Mouse (Mus musculus): ENCODE data around the gene Hmg20a.
A peak's percentile ranks its signal among the peaks of the same experiment; 100 is the strongest.

Hmg20a gene

DNA sequence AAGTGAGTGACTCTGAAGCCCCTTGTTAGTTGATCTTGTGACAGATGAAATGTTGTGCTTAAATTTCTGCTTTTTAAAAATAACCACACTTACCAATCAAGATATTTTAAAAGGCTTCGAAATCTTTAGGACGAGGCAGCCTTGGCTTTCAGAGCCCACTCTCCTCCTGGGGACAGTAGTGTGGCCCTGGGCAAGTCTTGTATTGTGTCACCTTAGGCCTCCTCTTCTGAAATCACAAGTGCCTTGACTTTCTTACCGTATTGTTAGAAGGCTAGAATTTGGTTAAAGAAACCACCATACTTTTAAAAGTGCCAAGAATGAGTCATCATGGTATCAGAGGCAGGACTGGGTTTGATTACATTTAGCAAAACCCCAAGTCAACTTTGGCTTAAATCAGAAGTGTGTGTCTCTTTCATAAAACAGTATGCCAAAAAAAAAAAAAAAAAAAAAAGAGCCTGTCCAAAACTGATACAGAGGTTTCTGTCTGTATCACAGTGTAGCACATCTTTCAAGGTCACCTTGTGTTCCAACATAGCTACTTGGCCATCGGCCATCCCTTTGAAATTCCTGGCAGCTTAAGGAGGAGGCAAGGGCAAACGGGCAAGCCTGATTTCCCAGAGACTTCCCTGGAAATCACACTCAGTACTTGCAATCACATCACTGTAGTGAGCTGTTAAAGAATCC, 78.9 kb downstream of the Hmg20a start:
- DNase-seq (ENCODE audit: low read depth, low spot score), result peak; percentile 56

DNA sequence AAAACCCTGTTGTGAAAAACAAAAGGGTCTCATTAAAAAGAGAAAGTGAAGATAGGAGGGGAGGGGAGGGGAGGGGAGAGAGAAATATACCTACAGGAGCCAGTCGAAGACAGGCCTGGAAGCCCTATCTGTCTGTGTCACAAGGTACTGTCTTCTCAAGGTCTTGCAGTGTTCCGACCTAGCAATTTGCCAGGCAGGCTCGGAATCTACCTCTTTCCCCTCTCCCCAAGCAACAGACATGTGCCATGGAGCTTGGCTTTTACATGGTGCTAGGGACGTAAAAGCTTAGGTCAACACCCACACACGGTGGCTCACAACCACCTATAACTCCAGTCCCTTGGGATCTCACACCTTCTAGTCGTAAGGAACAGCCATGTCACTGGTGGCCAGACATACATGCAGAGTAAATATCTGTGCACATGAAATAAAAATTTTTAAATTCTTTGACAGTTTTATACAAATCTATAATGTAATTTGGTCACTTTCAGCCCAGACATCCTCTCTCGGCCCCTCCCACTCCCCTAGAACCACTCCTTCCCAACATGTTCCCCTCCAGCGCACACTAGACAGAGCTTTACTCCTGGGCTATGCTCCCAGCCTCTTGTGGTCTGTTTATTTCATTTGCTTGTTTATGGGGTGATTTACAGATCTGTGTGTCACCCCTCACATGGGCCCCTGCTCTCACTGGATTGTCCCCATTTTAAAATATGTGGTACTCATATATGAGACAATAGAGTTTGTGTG, 81.1 kb downstream of the Hmg20a start:
- DNase-seq (ENCODE audit: low read depth, low spot score), result no peak

DNA sequence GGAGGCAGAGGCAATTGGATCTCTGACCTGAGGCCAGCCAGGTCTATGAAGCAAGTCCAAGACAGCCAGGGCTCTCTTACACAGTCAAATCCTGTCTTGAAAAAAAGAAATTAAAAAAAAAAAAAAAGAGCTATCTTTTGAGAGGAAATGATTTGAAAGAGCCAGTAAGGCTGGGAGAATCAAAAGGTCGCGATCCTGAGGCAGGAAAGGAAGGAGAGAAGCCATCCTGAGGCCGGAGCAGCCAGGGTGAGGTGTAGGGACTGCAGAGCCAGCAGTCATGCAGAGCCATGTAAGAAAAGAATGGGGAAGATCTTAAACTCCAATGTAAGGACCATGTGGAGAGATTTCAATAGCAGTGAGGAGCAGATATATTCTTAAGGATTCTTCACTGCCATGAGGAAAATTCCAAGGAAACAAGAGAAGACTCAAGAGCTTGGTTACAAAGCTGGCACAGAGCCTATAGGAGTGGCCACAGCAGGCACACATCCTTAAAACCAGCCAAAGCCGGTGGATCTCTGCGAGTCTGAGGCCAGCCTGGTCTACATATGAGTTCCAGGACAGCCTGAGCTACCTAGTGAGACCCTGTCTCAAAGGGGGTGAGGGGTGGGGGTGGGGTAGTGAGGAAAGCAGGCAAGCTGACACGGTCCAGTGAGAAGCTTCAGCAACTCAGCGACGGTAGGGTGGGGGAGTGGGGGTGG, 82.6 kb downstream of the Hmg20a start:
- peak; percentile 20 for DNase-seq (ENCODE audit: low read depth, low spot score)

DNA sequence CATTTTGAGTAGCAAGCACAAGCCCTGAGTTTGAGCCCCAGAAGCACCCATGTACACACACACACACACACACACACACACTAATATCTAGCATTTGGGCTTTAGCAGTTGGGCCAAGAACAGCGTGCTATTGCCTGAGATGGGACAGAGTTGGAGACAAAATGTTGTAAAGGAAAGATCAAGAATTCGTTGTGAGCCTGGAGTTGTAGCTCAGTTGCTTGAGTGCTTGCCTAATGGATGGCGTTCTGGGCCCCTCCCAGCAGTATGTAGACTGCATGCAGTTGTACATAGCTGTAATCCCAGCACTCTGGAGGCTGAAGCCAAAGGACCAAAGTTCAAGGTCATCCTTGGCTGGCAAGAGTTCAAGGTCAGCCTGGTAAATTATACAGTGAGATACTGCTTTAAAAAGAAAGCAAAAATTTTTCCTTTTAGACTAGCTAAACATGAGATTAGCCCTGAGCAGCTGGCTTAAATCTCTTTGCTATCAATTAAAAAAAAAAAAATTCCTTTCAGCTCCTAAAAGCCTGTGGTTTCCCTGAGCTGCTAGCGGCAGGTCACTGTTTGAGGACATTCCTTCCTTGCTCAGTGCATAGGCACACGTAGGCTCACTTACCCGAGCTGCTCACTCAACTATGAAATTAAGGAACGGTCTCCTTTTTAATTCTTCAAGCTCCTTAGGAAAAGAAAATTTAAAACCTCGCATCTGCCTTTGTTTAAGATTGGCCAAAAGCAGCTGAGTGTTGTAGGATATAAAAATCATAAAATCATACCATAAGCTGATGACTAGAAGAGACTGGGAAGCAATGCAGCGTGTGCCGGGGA, 83.5 kb downstream of the Hmg20a start:
- no peak for DNase-seq (ENCODE audit: low read depth, low spot score)

DNA sequence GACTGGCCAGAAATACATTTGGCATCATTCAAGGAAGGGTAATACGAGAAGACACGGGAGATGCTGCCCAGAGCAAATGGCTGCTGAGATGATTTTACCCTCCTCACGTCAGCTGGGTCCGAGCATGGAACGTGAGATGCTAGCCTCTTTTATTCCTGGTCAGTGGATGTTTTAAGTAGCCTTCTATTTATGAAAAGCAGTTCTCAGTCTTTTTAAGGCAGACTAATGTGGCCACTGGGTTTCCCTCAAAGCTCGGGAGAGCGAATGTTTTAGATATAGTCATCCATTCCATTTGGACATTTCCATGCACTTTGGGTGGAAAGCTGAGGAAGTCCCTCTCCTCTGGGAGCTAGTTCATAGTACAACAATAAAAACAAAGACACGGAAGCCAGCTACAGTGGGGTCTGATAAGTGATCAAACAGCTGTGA, 84.1 kb downstream of the Hmg20a start:
- peak; percentile 62 for DNase-seq (ENCODE audit: low read depth, low spot score)

DNA sequence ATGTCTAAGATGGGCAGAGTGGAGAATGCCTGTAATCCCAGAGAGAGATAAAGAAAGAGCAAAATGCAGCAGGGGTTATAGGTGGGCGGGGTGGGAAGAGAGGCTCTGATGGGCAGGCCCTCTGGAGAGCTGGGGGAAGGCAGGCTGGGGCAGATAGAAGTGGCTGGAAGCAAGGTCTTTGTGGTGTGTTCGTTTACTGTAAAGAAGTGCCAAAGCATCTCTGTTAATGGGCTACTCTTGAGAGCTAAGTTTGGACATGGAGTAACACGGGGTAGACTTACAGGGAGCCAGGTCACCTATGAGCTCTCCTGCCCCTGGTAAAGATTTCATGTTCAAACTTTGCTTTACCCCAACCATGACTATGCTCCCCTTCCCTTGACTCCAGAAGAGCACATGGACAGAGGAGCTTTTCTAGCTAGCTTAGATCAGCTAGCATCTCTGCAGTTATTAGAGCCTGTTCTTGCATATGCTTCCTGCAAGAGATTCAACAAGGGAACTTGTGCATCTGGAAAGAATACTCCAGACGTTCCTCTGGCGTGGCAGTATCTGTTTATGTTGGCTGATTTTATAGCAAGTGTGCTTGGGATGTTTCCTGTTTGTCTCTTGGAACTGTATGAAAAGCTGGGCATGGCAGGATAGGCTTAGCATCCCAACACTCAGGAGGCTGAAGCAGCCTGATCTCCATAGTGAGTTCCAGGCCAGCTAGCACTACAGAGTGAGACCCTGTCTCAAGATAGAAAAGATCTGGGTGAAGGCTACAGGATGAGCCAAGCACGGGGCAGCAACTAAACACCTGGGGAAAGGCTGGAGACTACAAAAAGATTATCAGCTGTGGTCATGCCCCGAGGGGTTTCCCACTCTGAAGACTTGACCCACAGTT, 85.5 kb downstream of the Hmg20a start:
- no peak for DNase-seq (ENCODE audit: low read depth, low spot score)

DNA sequence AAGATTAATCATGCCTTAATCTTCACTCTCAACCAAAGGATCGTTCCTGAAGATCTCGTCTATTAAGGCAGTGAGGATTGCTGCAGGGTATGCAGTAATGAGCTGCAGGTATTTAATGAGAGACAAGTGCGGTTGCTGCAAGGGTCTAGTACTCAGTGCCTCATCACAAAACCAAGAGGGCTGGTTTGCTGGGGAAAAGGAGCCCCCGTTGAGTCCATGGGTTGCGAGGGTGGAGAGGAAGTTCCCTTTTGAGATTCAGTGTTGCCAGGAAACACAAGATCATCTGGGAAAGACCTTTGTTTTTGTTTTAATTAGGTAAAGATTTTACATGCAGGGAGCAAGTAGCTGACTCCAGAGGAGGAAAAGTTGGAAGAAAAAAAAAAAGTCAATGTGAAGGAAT, 86.1 kb downstream of the Hmg20a start:
- no peak for DNase-seq (ENCODE audit: low read depth, low spot score)

DNA sequence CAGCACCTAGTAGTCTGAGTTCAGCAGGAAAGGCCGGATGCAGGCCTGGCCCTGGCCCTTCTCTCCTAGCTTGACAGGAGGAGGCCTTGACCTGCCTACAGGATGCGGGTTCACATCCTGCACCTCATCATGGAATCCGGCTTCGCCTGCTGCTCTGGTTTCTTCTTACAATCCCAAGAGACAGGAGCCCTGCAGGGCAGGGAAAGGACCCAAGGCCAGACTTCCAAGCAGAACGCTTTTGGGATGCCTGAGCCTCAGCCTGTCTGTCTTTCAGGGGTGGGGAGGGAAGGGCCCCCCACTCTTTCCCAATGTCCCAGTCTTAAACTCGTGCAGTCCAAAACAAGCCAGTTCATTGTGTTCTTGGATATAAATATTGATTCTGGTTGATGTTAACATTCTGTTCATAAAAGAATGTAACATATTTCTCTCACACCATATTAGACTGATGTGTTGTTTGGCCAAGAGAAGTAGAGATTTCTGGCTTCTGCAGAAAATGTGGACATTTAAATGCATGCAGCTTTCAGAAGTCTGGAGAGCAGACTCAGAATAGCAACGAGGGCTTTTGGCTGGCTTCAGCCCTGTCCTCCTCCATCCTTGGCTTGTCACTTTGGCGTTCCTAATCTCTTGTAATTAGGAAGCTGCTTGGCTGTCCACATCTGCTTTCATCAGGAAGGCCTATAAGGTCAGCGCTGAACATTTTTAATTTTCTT, 86.8 kb downstream of the Hmg20a start:
- DNase-seq (ENCODE audit: low read depth, low spot score), result peak; percentile 35

DNA sequence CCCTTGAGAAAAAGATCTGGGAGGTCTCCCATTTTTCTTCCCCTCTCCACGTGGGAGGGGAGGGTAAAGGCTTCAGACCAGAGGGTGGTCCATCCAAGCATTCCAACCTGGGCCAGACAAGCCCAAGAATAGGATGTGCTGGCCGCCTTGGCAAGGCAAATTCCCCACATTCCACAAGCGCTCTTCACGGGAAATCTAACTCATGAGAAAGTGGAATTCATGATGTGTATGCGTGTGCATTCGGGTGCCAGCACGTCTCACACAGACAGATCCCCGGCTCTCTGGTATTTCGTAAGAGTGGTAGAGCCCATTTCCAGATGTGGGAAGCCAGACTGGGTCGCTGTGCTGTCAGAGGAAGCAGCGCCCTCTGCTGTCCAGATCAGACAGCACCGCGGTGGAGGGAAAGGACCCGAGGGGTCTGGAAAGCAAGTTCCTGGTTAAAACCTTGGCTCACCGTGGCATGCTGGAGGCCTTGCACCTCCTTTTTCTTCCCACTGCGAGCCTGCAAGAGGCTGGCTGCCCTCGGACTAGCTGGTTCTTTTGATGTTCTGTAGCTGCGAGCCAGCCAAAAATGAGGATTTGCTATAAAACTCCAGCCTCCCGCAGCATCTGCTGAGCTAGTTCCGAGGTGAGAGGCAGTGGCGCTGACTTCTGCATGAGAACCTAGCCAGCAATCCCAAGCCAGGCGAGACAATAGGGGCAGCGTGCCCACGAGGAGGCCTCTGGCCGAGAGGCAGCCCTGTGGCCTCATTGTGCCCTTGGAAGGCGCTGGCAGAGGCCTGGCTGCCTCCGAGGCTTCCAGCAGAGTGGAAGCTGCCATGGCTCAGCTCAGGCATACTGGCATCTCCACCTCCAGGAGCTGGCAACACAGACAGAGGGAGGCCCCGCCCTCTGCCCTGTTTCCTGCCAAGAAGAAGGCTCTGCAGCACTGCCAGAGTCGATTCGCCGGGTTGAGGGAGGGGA, 87.7 kb downstream of the Hmg20a start:
- peak; percentile 98 for DNase-seq (ENCODE audit: low read depth, low spot score)

DNA sequence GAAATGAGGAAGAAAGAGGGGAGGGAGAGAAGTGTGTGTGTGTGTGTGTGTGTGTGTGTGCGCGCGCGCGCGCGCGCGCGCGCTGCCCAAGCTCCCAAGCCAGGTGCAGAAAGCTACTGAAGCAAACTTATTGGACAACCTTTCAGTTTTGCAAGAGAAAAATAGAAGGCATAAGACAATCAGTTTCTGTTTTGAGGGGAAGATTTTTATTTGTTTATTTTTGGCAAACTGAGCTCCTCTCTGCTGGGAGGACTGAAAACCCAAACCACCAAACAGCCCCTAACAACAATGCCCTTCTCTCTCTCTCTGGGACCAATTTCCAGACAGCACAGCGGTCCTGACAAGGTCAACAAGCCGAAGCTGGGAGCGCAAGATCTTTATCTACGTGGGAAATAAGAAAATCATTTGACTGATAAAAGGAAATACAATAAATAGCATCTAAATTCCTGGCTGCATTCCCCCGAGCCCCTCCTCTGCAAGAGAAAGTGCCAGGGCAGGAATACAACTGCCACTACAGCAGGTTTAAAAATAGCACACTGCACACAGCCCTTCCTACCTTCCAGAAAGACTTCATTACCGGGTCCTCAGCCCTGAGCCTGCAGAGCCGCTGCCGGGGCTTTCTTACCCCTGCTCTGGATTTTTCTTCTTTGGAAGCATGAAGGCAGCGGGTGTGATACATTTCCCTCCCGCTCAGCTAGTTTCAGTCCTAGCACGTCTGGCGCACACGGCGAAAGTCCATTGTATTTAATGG, 88.7 kb downstream of the Hmg20a start:
- peak; percentile 77 for DNase-seq (ENCODE audit: low read depth, low spot score)

DNA sequence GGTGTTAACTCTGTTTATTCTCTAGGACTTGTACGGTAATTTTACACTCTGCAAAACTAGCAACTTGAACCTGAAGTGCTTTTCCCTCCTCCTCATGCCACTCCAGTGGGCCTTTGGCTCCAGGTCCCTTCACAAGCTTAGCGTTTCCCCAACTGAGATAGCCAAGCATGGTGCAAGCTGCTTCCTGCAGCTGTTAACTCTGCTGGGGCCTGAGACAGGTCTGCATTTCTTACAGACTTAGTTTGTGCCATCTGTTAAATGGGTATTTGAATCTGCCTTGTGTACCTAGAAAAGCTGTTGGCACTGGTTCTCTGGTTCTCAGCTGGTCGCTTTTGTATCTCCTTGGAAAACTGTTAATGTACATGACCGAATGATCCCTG, 89.3 kb downstream of the Hmg20a start:
- DNase-seq (ENCODE audit: low read depth, low spot score), result no peak

DNA sequence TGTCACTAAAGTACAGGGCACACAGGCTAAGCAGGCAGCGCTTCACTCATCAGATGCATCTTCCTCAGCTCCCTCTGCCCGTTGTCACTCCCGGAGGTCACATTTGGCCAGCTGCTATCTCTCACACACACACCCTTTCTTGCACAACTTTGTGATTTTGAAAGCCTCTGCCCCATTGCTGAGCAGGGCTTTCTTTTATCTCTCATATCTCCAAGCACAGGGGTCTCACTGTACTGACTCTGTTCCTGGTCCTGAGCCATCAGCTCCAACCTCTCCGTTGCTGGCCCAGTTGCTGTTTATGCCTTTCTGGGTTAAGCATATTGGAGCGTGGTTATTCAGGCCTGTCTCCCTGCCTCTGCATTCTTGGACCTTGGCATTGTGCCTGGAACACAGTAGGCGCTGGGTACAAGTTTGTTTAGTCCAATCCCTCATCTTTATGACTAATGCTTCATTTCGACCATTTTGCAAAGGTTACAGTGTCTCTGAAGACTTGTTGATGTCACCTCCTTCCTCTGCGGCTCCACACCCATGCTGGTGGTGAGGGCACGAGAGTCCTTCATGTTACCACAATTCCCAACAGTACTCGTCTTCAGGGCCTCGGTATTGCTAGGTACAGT, 90.5 kb downstream of the Hmg20a start:
- peak; percentile 57 for DNase-seq (ENCODE audit: low read depth, low spot score)

DNA sequence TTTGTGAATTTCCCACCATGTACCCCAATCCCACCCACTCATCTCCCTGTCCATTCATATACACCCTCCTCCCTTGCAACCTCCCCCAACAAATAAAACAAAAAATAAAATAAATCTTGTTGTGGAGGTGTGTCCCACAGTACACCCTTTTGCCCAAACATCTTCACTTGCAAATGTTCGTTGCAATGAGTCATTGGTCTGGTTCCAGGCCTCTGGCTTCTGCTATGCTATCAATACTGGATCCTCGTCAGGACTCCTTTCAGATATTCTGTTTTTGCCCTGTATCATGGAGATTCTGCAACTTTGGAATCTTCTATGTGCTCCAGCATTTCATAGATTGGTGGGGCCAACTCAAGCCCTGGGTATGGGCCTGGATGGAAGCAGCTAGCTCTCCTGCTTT, 91.9 kb downstream of the Hmg20a start:
- DNase-seq (ENCODE audit: low read depth, low spot score), result no peak

DNA sequence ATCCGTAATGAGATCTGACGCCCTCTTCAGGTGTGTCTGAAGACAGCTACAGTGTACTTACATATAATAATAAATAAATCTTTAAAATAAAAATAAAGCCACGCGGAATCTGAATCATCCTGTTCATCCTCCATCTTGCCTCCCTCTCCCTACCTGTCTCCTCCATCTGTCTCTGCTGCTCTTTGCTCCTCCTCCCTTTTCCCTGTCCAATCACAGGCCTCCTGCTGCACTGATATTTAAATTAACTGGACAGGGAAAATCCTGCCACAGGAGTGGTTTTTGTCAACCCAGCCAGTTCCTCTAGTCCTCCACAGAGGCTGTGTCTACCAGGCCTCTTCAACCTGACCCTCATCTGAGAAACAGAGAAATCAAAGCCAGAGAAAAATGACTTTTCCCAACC, 94.1 kb downstream of the Hmg20a start:
- DNase-seq (ENCODE audit: low read depth, low spot score), result no peak

DNA sequence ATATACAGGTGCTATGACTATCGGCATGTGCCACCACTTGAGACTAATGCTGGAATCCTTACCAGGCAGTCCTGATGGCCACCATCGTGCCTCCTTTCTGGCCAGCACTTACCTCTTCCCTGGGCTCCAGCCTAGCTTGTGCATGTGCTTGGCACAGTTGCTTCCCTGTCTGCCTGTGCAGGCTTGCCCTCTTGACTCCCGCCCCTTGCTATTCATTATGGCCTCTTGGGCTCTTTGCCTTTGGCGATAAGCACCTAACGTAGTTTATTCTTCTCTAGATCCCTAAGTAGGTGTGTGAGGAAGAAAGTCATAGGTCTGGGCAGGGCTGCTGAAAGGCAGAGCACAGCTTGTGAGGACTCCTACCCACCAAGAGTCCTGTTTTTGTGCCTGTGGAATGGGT, 96.7 kb downstream of the Hmg20a start:
- DNase-seq (ENCODE audit: low read depth, low spot score), result no peak

DNA sequence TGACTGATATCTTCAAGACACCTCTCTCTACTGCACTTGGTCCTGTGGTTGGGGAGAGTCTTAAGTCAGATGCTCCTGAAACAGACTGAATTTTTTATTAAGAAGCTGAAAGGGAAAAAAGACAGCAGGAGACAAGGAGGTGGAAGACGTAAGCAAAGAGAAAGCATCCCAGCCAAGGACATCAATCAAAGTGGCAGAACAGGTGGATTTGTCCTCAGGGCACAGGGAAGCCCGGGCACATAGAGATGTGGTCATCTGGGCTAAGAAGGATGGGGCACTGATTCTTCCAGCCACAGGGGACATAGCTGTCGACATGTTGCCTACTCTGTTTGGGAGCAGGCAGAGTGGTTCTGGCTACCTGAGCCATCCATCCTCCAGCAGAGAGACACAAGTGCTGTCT, 97.8 kb downstream of the Hmg20a start:
- DNase-seq (ENCODE audit: low read depth, low spot score), result no peak

DNA sequence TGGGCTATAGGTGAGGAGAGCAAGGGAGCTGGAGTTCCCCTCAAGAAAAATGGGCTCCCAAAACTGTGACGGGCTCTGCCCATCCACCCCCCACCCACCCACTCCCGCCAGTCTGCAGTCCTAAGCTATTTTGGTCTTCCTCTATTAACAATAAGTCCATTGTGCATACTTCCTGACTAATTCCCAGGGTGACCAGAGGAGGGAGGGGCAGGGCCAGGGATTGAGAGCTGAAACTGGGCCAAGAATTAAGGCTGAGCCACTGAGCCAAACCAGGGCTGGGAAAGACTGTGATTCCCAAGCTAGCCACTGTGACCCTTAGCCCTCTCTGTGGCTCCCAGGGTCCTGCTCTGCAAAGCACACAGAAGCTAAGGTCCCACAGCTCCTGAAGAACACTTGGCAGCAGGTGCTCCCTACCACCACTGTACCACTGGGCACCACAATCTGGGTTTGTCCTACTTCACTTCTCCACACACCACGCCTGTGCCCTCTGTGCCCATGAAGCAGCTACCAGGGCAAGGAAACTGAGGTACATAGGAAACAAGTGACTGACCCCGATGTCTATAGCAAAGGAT, 98.4 kb downstream of the Hmg20a start:
- peak; percentile 38 for DNase-seq (ENCODE audit: low read depth, low spot score)

DNA sequence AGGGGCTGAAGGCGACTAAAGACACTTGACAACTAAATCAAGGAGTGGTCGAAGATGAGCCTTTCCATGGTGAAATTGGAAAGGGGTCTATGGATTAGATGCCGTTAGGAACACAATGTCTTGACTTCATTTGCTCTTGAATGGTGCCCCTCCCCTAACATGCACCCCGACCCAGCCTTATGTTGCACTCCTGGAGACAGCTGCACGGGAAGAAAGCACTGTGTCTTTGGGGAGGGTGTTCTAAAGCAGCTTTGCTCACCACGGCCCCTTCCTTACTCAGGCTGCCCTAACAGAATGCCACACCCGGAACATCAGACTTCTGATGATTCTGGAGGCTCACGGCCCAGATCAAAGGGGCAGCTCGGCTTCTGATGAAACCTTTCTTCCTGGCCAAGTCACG, 103.9 kb downstream of the Hmg20a start:
- DNase-seq (ENCODE audit: low read depth, low spot score), result no peak

Measured in brain, adult 2 months (tissue).